Mouse (Mus musculus) megakaryocyte, embryonic 14.5 days (primary cell): ENCODE measurements around the gene Myog. TPM values are rescaled to one million over a fixed set of nuclear protein-coding genes. Genes with fewer than 3 reads are reported as not detected.

ENCODE experiments used
- H3K27me3 ChIP-seq: replicated peaks from 2 replicates; pipeline ENCODE3; 2012; ENCODE audit warnings: inconsistent platforms
- H3K36me3 ChIP-seq: replicated peaks from 2 replicates; pipeline ENCODE3; 2012; ENCODE audit warnings: low read length, inconsistent platforms, mixed read lengths
- H3K4me1 ChIP-seq: 2 replicates; pipeline ENCODE4 v1.6.1; 2012; ENCODE audit warnings: inconsistent platforms
- H3K4me3 ChIP-seq: replicated peaks from 2 replicates; pipeline ENCODE3; 2012; ENCODE audit warnings: moderate library complexity, mild to moderate bottlenecking, inconsistent platforms
- H3K9me3 ChIP-seq: 2 replicates; pipeline ENCODE4 v1.6.1; 2012; ENCODE audit warnings: inconsistent platforms
- FLI1 ChIP-seq: IDR thresholded peaks from 2 replicates; pipeline ENCODE4 v1.6.1; 2012; ENCODE audit warnings: low read length, inconsistent platforms, mixed read lengths
- GATA1 ChIP-seq: IDR thresholded peaks from 3 replicates; pipeline ENCODE4 v1.6.1; 2012; ENCODE audit warnings: mixed read lengths, low read length, inconsistent platforms, borderline replicate concordance
- polyA plus RNA-seq: library from polyadenylated mRNA; stranded (reverse); fragments of >175 nt; gene quantifications from 2 replicates; pipeline ENCODE4 v1.2.3, GENCODE M21; 2012; ENCODE audit warnings: low replicate concordance; ENCODE audit not compliant: insufficient read depth

Gene Myog
- polyA plus RNA-seq, 1 experiment = not detected

DNA sequence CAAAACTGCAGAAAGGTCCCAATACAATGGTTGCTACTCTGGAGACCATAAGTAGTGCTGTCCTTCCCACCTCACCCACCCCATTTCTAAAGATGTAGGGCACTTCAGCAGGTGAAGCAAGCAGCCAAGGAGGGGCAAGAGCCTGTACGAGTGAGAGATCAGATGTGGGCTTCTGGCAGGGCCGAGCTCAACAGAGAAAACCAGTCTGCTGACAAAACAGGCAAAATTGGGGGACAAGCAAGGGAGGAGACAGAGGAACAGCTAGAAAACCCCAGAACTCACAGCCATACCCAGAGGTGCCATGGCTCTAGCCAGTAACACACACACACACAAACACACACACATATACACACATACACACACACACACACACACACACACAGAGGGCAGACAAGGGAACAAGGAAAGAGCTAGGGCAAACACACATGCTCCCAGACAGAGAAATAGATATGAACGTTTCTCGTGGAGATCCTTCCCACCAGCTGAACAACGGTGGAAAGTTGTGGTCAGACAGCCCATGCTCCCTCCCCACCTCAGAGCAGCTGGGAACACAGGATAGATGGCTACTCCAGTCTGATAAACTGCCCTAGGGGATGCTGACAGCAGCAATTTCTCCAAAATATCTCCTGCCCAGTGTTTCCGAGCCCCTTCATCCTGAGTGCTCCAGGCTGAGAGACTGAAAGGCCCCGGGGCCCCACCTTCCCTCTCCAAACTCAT is 44.5 kb downstream of the Myog start:
- peaks cover 66% of the 10 kb centered on the region for H3K4me1 ChIP-seq
- H3K4me3 ChIP-seq = peak overlapping the region; percentile 62
- no peaks in the 10 kb centered on the region for H3K9me3 ChIP-seq
- TF ChIP-seq FLI1 (no peak), GATA1 (no peak)
- no peaks in the 10 kb centered on the region for H3K36me3 ChIP-seq
- H3K27me3 ChIP-seq = peaks cover 21% of the 10 kb centered on the region

GRCm38 (mm10) chr1:134335211-134335923 is 45.6 kb downstream of the Myog start:
- peaks cover 11% of the 10 kb centered on the region for H3K27me3 ChIP-seq
- H3K36me3 ChIP-seq = no peaks in the 10 kb centered on the region
- H3K4me1 ChIP-seq = peaks cover 61% of the 10 kb centered on the region
- no peak overlapping the region for H3K4me3 ChIP-seq
- no peak for TF ChIP-seq FLI1
- peaks cover 4% of the 10 kb centered on the region for H3K9me3 ChIP-seq

- Histone ChIP-seq H3K36me3 (no peaks in the 10 kb centered on the region), H3K4me1 (peaks cover 61% of the 10 kb centered on the region), H3K4me3 (no peak overlapping the region), H3K9me3 (peaks cover 4% of the 10 kb centered on the region), H3K27me3 (peaks cover 7% of the 10 kb centered on the region)
- TF ChIP-seq FLI1 = no peak
- TF ChIP-seq GATA1 = no peak
Measured at GRCm38 (mm10) chr1:134335924-134336810, 46.4 kb downstream of the Myog start.

DNA sequence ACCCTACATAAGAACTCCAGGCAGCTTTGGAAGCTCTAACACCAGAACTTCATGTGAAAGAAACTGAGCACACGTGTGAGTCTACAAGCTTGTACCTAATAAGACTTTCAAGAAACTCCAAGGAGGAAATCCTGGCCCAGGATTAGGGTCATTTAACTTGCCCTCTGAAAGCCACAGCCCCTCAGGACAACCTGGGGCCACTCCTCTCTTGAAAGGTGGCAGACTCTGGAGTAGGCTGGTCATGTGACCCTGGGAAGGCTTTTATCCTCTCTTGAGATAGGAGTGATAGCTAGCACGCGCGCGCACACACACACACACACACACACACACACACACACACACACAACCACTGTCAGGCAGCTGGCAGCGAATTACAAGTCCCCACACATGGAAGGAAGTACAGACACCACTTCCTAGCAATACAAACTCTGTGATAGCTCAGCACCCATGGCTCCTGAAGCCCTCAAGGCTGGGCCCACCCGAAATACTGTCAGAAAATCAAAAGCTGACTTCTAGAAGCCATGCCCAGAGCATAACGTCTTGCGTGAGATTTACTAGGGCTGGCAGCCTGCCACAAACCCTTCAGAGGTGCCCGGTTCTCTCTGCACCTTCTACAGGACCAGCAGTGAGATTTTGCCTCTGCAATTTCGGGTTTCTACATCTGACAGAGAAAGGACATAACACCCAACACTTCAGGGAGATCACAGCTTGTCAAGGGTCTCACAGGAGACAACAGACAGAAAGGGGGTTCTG is 47.3 kb downstream of the Myog start:
- Histone ChIP-seq H3K4me3 (no peak overlapping the region), H3K4me1 (peaks cover 58% of the 10 kb centered on the region), H3K9me3 (peaks cover 4% of the 10 kb centered on the region), H3K36me3 (no peaks in the 10 kb centered on the region), H3K27me3 (peaks cover 11% of the 10 kb centered on the region)
- TF ChIP-seq GATA1 = no peak
- TF ChIP-seq FLI1 = no peak

- Histone ChIP-seq H3K4me1 (peaks cover 55% of the 10 kb centered on the region), H3K27me3 (peaks cover 22% of the 10 kb centered on the region), H3K4me3 (no peak overlapping the region), H3K9me3 (peaks cover 4% of the 10 kb centered on the region), H3K36me3 (no peaks in the 10 kb centered on the region)
- TF ChIP-seq GATA1 = no peak
- no peak for TF ChIP-seq FLI1
Measured at GRCm38 (mm10) chr1:134339162-134339561, 49.4 kb downstream of the Myog start.

GRCm38 (mm10) chr1:134339757-134340619 is 50.2 kb downstream of the Myog start:
- H3K9me3 ChIP-seq = peaks cover 4% of the 10 kb centered on the region
- H3K4me1 ChIP-seq = peaks cover 55% of the 10 kb centered on the region
- peaks cover 4% of the 10 kb centered on the region for H3K36me3 ChIP-seq
- peak overlapping the region; percentile 12 for H3K4me3 ChIP-seq
- TF ChIP-seq FLI1 (no peak), GATA1 (no peak)
- peaks cover 26% of the 10 kb centered on the region for H3K27me3 ChIP-seq

- no peak overlapping the region for H3K4me3 ChIP-seq
Measured at GRCm38 (mm10) chr1:134341641-134342277, 52.0 kb downstream of the Myog start.

More at GRCm38 (mm10) chr1:134341641-134342277, 52.0 kb downstream of the Myog start:
- Histone ChIP-seq H3K27me3 (peaks cover 24% of the 10 kb centered on the region), H3K36me3 (peaks cover 21% of the 10 kb centered on the region), H3K4me1 (peaks cover 54% of the 10 kb centered on the region), H3K9me3 (peaks cover 4% of the 10 kb centered on the region)
- TF ChIP-seq GATA1 (no peak), FLI1 (no peak)

Other genes starting within 250 kb of the Myog start
- 8.3 and 13.9 TPM in 2 replicates for gene Btg2, start 210.9 kb upstream of the Myog start, polyA plus RNA-seq
- not detected in 2 replicates for gene Chit1, start 178.7 kb upstream of the Myog start, polyA plus RNA-seq
- 5.0 TPM in 1 of 2 replicates, not detected in the other for gene Chil1, start 107.8 kb upstream of the Myog start, polyA plus RNA-seq
- not detected in 2 replicates for gene Mybph, start 96.5 kb upstream of the Myog start, polyA plus RNA-seq
- 0.50 TPM in 1 of 2 replicates, not detected in the other for gene Adora1, start 54.6 kb upstream of the Myog start, polyA plus RNA-seq
- 1.9 and 2.1 TPM in 2 replicates for gene Ppfia4, start 42.9 kb downstream of the Myog start, polyA plus RNA-seq
- gene Tmem183a, start 72.0 kb downstream of the Myog start, polyA plus RNA-seq = 6.4 and 13.0 TPM in 2 replicates
- 0.16 TPM in 1 of 2 replicates, not detected in the other for gene 4933406M09Rik, start 96.0 kb downstream of the Myog start, polyA plus RNA-seq
- 10.9 TPM in 1 of 2 replicates, not detected in the other for gene Cyb5r1, start 115.6 kb downstream of the Myog start, polyA plus RNA-seq
- 65.2 and 119 TPM in 2 replicates for gene Adipor1, start 125.4 kb downstream of the Myog start, polyA plus RNA-seq
- gene Klhl12, start 165.5 kb downstream of the Myog start, polyA plus RNA-seq = 0.20 TPM in 1 of 2 replicates, not detected in the other
- gene Rabif, start 204.7 kb downstream of the Myog start, polyA plus RNA-seq = 4.8 and 5.0 TPM in 2 replicates